Mouse (Mus musculus) 3T3-L1 (cell line): ENCODE data around the gene Evpl.

ENCODE experiments used
- DNase-seq: peaks from one replicate; pipeline ENCODE4 v3.0.0-alpha.2; 2015; ENCODE audit warnings: low read depth, low spot score

The Evpl gene

GRCm38 (mm10) chr11:116213877-116214510 is 23.9 kb downstream of the Evpl start:
- DNase-seq = no peak

GRCm38 (mm10) chr11:116212847-116213246 is 25.0 kb downstream of the Evpl start:
- DNase-seq = no peak

- no peak for DNase-seq
These were observed 27.2 kb downstream of the Evpl start for GRCm38 (mm10) chr11:116210696-116211095.

GRCm38 (mm10) chr11:116209257-116209656 is 28.6 kb downstream of the Evpl start:
- no peak for DNase-seq

DNA sequence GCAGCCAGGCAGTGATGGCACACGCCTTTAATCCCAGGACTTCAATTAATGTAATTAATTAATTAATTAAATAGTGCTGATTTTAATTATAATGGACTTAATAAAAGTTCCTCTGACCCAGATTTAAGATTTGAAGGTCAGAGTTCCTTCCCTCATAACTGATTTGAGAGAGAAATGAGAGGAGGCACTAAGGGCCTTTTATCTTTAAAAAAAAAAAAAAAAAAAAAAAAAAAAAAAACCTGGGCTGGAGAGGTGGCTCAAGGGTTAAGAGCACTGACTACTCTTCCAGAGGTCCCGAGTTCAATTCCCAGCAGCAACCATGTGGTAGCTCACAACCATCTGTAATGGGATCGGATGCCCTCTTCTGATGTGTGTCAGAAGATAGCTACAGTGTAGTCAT is 29.2 kb downstream of the Evpl start:
- DNase-seq = no peak

- DNase-seq = no peak
These were observed 31.2 kb downstream of the Evpl start for GRCm38 (mm10) chr11:116206678-116207077.

DNA sequence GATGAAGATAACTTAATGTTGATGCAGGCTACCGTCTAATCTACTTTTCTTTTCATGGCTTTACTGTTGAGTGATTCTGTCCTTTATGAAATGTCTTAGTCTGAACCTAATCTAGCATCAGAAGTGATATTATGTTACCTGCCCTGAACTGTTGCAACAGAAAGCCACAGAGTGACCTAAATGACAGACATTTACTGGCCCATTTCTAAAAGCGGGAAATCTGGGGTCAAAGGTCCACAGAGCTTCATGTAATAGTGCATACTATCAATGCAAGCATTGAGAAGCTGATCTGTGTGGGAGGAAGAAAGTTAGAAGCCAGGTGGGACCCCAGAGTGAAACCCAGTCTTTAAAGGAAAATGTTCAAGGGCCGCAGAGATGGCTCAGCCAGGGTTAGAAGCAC is 34.7 kb downstream of the Evpl start:
- DNase-seq = no peak

GRCm38 (mm10) chr11:116201151-116201550 is 36.7 kb downstream of the Evpl start:
- no peak for DNase-seq

DNA sequence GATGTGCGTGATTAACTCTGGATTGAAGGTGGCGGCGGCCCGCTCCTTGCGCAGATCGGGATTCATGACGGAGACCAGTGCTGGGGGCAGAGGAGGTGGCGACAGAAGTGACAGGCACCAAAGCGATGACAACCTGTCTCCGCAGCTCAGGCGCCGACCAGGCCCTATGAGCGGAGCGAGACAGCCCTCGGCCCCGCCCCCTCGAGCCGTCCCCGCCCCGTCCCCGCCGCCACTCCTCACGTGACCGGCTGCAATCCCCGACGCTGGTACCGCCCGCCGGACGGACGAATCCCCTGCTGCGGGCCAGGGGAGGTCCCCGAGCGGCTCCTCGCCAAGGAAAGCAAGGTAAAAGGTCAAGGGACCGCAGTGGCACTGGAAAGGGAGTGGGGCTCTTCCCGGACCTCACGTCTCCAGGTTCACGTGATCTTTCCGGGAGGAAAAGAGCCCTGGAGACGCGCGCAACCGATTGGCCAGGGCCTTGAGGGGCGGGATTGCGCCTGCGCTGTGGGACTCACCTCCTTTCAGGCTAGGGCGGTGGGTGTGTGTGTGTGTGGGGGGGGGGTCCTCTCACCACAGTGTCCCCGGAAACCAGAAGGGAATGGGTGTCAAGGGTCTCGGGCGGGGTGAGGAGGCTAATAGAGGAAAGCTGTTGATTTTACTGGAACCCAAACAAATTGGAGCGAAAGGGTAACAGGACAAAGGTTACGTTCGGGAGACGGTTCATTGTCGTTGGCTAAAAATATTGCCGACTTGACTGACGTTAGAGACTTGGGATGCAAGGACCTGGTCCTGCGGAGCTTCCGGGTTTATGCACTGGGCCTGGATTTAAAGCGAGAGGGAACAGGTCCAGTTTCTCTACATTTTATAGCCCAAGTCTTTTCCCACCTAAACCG is 39.0 kb downstream of the Evpl start, which contains the start of the genes Ten1 and Acox1:
Gene Ten1, plus strand, starts transcription at position 217 of the 893 bp plus-strand sequence.
Gene Acox1, minus strand, starts transcription at position 407 of the 893 bp plus-strand sequence.
- DNase-seq = peak; percentile 97

DNA sequence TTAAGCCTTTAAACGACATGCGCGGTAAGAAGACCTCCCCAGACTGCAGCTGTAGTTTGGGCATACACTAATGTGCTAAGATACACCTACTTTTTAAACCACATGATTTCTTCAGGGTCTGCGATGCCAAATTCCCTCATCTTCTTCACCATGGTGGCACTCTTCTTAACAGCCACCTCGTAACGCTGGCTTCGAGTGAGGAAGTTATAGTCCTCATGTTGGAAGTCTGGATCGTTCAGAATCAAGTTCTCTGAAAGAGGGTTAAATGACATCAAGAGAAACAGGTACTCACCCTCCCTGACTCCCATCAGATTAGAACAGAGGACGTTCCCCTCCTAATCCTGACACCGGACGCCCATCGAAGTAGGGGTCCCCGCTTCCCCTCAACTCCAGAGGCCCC is 39.7 kb downstream of the Evpl start:
- peak; percentile 36 for DNase-seq

GRCm38 (mm10) chr11:116197584-116197906 is 40.3 kb downstream of the Evpl start:
- DNase-seq = no peak

GRCm38 (mm10) chr11:116196866-116197583 is 40.9 kb downstream of the Evpl start:
- DNase-seq = no peak

GRCm38 (mm10) chr11:116196336-116196735 is 41.5 kb downstream of the Evpl start:
- no peak for DNase-seq

- peak; percentile 44 for DNase-seq
These were observed 42.6 kb downstream of the Evpl start for GRCm38 (mm10) chr11:116195252-116195651.

DNA sequence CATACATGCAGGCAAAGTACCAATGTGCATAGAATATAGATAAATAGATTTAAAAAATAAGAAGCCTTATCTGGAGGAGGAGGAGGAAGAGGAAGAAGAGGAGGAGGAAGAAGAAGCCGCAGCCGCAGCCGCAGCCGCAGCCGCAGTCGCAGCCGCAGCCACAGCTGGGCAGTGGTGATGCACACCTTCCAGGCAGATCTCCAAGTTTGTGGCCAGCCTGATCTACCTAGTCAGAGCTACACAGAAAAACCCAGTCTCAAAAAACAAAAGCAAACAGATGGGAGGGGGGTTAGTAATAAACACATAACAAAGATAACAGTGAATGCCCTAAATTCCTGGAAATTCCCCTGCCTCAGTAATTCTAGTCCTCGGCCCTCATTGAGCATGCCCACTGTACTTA is 43.3 kb downstream of the Evpl start:
- DNase-seq = no peak

GRCm38 (mm10) chr11:116187226-116187930 is 50.5 kb downstream of the Evpl start:
- no peak for DNase-seq

- DNase-seq = no peak
These were observed 51.5 kb downstream of the Evpl start for GRCm38 (mm10) chr11:116186360-116186759.

DNA sequence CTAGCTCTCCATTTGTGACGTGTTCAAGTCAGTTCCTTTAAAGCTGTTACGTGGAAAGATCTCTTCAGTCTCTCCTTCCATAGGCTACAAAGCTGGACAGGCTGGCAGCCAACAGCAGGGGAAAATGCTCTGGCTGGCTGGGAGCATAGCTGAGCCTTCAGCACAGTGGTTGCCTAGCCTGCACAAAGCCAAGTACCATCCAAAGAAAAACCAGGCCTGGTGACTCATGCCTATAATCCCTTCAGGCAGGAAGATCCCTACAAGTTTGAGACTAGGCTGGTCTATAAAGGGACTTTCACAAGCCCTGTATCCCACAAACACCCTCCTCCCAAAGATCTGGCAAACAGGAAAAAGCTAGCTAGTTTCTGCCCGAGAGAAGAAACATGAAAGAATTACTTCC is 52.0 kb downstream of the Evpl start:
- peak; percentile 84 for DNase-seq

- DNase-seq = no peak
These were observed 59.3 kb downstream of the Evpl start for GRCm38 (mm10) chr11:116178411-116179121.

DNA sequence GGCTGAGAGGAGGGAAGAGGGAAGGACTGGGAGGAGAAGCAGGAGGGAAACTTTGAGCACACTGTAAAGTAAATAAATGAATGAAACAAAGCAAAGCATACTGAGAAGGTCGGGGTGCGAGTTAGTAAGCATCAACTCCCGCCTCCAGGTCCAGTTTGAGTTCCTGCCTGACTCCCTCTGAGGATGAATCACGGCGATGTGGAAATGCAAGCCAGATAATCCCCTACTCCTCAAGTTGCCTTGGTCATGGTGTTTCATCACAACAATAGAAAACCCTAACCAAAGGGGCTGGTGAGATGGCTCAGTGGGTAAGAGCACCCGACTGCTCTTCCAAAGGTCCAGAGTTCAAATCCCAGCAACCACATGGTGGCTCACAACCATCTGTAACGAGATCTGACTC is 61.9 kb downstream of the Evpl start:
- DNase-seq = peak; percentile 55
